In genomic region chr14:54138288-54138687, GRCm38 (mm10) we compare ENCODE assay signal across 1 mouse cellular context.
TF ChIP-seq lines count a peak whose summit lies in the region.

No protein-coding gene starts in this region.

TF ChIP-seq in MEL, 35 proteins besides CTCF, POLR2A, EP300 and RAD21 (continued from another document):
- TF ChIP-seq ZC3H11A (IDR thresholded peaks at IDR 0.05; ENCODE audit: low read depth, low read length) = peak; percentile 33; the same call in 1 of the 2 replicates
- TF ChIP-seq ZNF384 (IDR thresholded peaks at IDR 0.05; ENCODE audit: low read depth, low read length) = peak; percentile 67; the same call in 1 of the 2 replicates
- TF ChIP-seq CHD1 (IDR thresholded peaks at IDR 0.05; ENCODE audit: low read depth, low read length) = no peak
